Mouse (Mus musculus): ENCODE measurements around the gene Wwox. TPM values are rescaled to one million over a fixed set of nuclear protein-coding genes. Genes with fewer than 3 reads are reported as not detected.

The Wwox gene
- polyA plus RNA-seq, 1 experiment from 2014 or later: 11.3 TPM

GRCm38 (mm10) chr8:115188446-115188845 is 749.0 kb downstream of the Wwox start:
- 0 out of 4 replicates have a peak, but pooled peaks cover 0 to 3% of the 10 kb centered on the region in 2 experiments for H3K4me1 ChIP-seq (ENCODE audit: control insufficient read depth in 2 of 2, insufficient read depth in 2 of 2, low read length in 2 of 2)
- no peak overlapping the region for H3K4me3 ChIP-seq (ENCODE audit: control insufficient read depth in 1 of 2, insufficient read depth in 1 of 2, low read depth in 1 of 2, low read length in 2 of 2)
- H3K9ac ChIP-seq (ENCODE audit: low read length): no peak overlapping the region
- no peak overlapping the region for H3K27ac ChIP-seq (replicated peaks in 1 of 2; ENCODE audit: control insufficient read depth in 1 of 2, insufficient read depth in 1 of 2, low read depth in 2 of 2, low read length in 2 of 2)
- H3K36me3 ChIP-seq (ENCODE audit: control insufficient read depth, insufficient read depth, low read length): no peaks in the 10 kb centered on the region
- no peaks in the 10 kb centered on the region for H3K27me3 ChIP-seq (ENCODE audit: control insufficient read depth, insufficient read depth, low read length)
- H3K4me2 ChIP-seq (ENCODE audit: low read length): no peak overlapping the region
- ATAC-seq (ENCODE audit: insufficient number of reproducible peaks, insufficient read depth, low FRiP score, low read depth): no peak
- WGBS: 76% methylated on average over 4 of the region's 4 CpGs
- no peaks in the 10 kb centered on the region for H3K9me3 ChIP-seq (ENCODE audit: control insufficient read depth, low read length)

GRCm38 (mm10) chr8:115189836-115190235 is 750.4 kb downstream of the Wwox start:
- Histone ChIP-seq H3K4me1 (ENCODE audit: control insufficient read depth in 2 of 2, insufficient read depth in 2 of 2, low read length in 2 of 2) (peaks cover 2 to 3% of the 10 kb centered on the region in 2 experiments; a peak in 1 of 4 replicates), H3K27ac (replicated peaks in 1 of 2; ENCODE audit: control insufficient read depth in 1 of 2, insufficient read depth in 1 of 2, low read depth in 2 of 2, low read length in 2 of 2) (no peak overlapping the region), H3K9me3 (ENCODE audit: control insufficient read depth, low read length) (no peaks in the 10 kb centered on the region), H3K9ac (ENCODE audit: low read length) (no peak overlapping the region), H3K4me3 (ENCODE audit: control insufficient read depth in 1 of 2, insufficient read depth in 1 of 2, low read depth in 1 of 2, low read length in 2 of 2) (no peak overlapping the region), H3K27me3 (ENCODE audit: control insufficient read depth, insufficient read depth, low read length) (no peaks in the 10 kb centered on the region), H3K4me2 (ENCODE audit: low read length) (no peak overlapping the region), H3K36me3 (ENCODE audit: control insufficient read depth, insufficient read depth, low read length) (no peaks in the 10 kb centered on the region)
- 80% methylated on average over 11 of the region's 11 CpGs for WGBS
- ATAC-seq (ENCODE audit: insufficient number of reproducible peaks, insufficient read depth, low FRiP score, low read depth): no peak

GRCm38 (mm10) chr8:115193767-115194166 is 754.3 kb downstream of the Wwox start:
- Histone ChIP-seq H3K4me1 (ENCODE audit: control insufficient read depth in 2 of 2, insufficient read depth in 2 of 2, low read length in 2 of 2) (peaks cover 0 to 2% of the 10 kb centered on the region in 2 experiments; a peak in 1 of 4 replicates), H3K27ac (replicated peaks in 1 of 2; ENCODE audit: control insufficient read depth in 1 of 2, insufficient read depth in 1 of 2, low read depth in 2 of 2, low read length in 2 of 2) (no peak overlapping the region), H3K9ac (ENCODE audit: low read length) (no peak overlapping the region), H3K36me3 (ENCODE audit: control insufficient read depth, insufficient read depth, low read length) (no peaks in the 10 kb centered on the region), H3K9me3 (ENCODE audit: control insufficient read depth, low read length) (peaks cover 2% of the 10 kb centered on the region; the same call in 1 of the 2 replicates), H3K4me3 (ENCODE audit: control insufficient read depth in 1 of 2, insufficient read depth in 1 of 2, low read depth in 1 of 2, low read length in 2 of 2) (no peak overlapping the region), H3K4me2 (ENCODE audit: low read length) (no peak overlapping the region), H3K27me3 (ENCODE audit: control insufficient read depth, insufficient read depth, low read length) (0 out of 2 replicates have a peak, but pooled peaks cover 3% of the 10 kb centered on the region)
- ATAC-seq (ENCODE audit: insufficient number of reproducible peaks, insufficient read depth, low FRiP score, low read depth): no peak
- WGBS: 84% methylated on average over 2 of the region's 2 CpGs

GRCm38 (mm10) chr8:115195334-115195733 is 755.9 kb downstream of the Wwox start:
- H3K36me3 ChIP-seq (ENCODE audit: control insufficient read depth, insufficient read depth, low read length): no peaks in the 10 kb centered on the region

GRCm38 (mm10) chr8:115196859-115197258 is 757.4 kb downstream of the Wwox start:
- no peak overlapping the region for H3K27ac ChIP-seq (replicated peaks in 1 of 2; ENCODE audit: control insufficient read depth in 1 of 2, insufficient read depth in 1 of 2, low read depth in 2 of 2, low read length in 2 of 2)
- 63% methylated on average over 2 of the region's 2 CpGs for WGBS
- ATAC-seq (ENCODE audit: insufficient number of reproducible peaks, insufficient read depth, low FRiP score, low read depth): no peak
- peaks cover 2% of the 10 kb centered on the region; the same call in 1 of the 2 replicates for H3K9me3 ChIP-seq (ENCODE audit: control insufficient read depth, low read length)
- H3K4me2 ChIP-seq (ENCODE audit: low read length): no peak overlapping the region
- H3K36me3 ChIP-seq (ENCODE audit: control insufficient read depth, insufficient read depth, low read length): no peaks in the 10 kb centered on the region
- H3K27me3 ChIP-seq (ENCODE audit: control insufficient read depth, insufficient read depth, low read length): peaks cover 14% of the 10 kb centered on the region
- no peak overlapping the region for H3K9ac ChIP-seq (ENCODE audit: low read length)
- no peak overlapping the region for H3K4me3 ChIP-seq (ENCODE audit: control insufficient read depth in 1 of 2, insufficient read depth in 1 of 2, low read depth in 1 of 2, low read length in 2 of 2)
- H3K4me1 ChIP-seq (ENCODE audit: control insufficient read depth in 2 of 2, insufficient read depth in 2 of 2, low read length in 2 of 2): peaks cover 0 to 2% of the 10 kb centered on the region in 2 experiments; a peak in 1 of 4 replicates

More at GRCm38 (mm10) chr8:115195334-115195733, 755.9 kb downstream of the Wwox start:
- 91% methylated on average over 10 of the region's 10 CpGs for WGBS
- no peak overlapping the region for H3K9ac ChIP-seq (ENCODE audit: low read length)
- H3K27ac ChIP-seq (replicated peaks in 1 of 2; ENCODE audit: control insufficient read depth in 1 of 2, insufficient read depth in 1 of 2, low read depth in 2 of 2, low read length in 2 of 2): no peak overlapping the region
- H3K4me3 ChIP-seq (ENCODE audit: control insufficient read depth in 1 of 2, insufficient read depth in 1 of 2, low read depth in 1 of 2, low read length in 2 of 2): no peak overlapping the region
- peaks cover 0 to 2% of the 10 kb centered on the region in 2 experiments; a peak in 1 of 4 replicates for H3K4me1 ChIP-seq (ENCODE audit: control insufficient read depth in 2 of 2, insufficient read depth in 2 of 2, low read length in 2 of 2)
- H3K27me3 ChIP-seq (ENCODE audit: control insufficient read depth, insufficient read depth, low read length): peaks cover 7% of the 10 kb centered on the region; the same call in 1 of the 2 replicates
- no peak overlapping the region for H3K4me2 ChIP-seq (ENCODE audit: low read length)
- no peak for ATAC-seq (ENCODE audit: insufficient number of reproducible peaks, insufficient read depth, low FRiP score, low read depth)
- peaks cover 2% of the 10 kb centered on the region; the same call in 1 of the 2 replicates for H3K9me3 ChIP-seq (ENCODE audit: control insufficient read depth, low read length)

GRCm38 (mm10) chr8:115199204-115199603 is 759.7 kb downstream of the Wwox start:
- Histone ChIP-seq H3K9ac (ENCODE audit: low read length) (no peak overlapping the region), H3K9me3 (ENCODE audit: control insufficient read depth, low read length) (peaks cover 2% of the 10 kb centered on the region; the same call in 1 of the 2 replicates), H3K4me3 (ENCODE audit: control insufficient read depth in 1 of 2, insufficient read depth in 1 of 2, low read depth in 1 of 2, low read length in 2 of 2) (no peak overlapping the region), H3K27me3 (ENCODE audit: control insufficient read depth, insufficient read depth, low read length) (peaks cover 14% of the 10 kb centered on the region), H3K27ac (replicated peaks in 1 of 2; ENCODE audit: control insufficient read depth in 1 of 2, insufficient read depth in 1 of 2, low read depth in 2 of 2, low read length in 2 of 2) (no peak overlapping the region), H3K36me3 (ENCODE audit: control insufficient read depth, insufficient read depth, low read length) (no peaks in the 10 kb centered on the region), H3K4me1 (ENCODE audit: control insufficient read depth in 2 of 2, insufficient read depth in 2 of 2, low read length in 2 of 2) (peaks cover 0 to 1% of the 10 kb centered on the region in 2 experiments; a peak in 1 of 4 replicates), H3K4me2 (ENCODE audit: low read length) (no peak overlapping the region)
- 32% methylated on average over 4 of the region's 4 CpGs for WGBS
- no peak for ATAC-seq (ENCODE audit: insufficient number of reproducible peaks, insufficient read depth, low FRiP score, low read depth)

- Histone ChIP-seq H3K27me3 (ENCODE audit: control insufficient read depth, insufficient read depth, low read length) (peaks cover 14% of the 10 kb centered on the region), H3K27ac (replicated peaks in 1 of 2; ENCODE audit: control insufficient read depth in 1 of 2, insufficient read depth in 1 of 2, low read depth in 2 of 2, low read length in 2 of 2) (no peak overlapping the region), H3K4me2 (ENCODE audit: low read length) (no peak overlapping the region), H3K9me3 (ENCODE audit: control insufficient read depth, low read length) (peaks cover 2% of the 10 kb centered on the region; the same call in 1 of the 2 replicates), H3K9ac (ENCODE audit: low read length) (no peak overlapping the region), H3K4me3 (ENCODE audit: control insufficient read depth in 1 of 2, insufficient read depth in 1 of 2, low read depth in 1 of 2, low read length in 2 of 2) (no peak overlapping the region), H3K36me3 (ENCODE audit: control insufficient read depth, insufficient read depth, low read length) (no peaks in the 10 kb centered on the region), H3K4me1 (ENCODE audit: control insufficient read depth in 2 of 2, insufficient read depth in 2 of 2, low read length in 2 of 2) (no peaks in the 10 kb centered on the region)
- WGBS: 25% methylated on average over 14 of the region's 14 CpGs
- no peak for ATAC-seq (ENCODE audit: insufficient number of reproducible peaks, insufficient read depth, low FRiP score, low read depth)
These were observed 760.2 kb downstream of the Wwox start for GRCm38 (mm10) chr8:115199616-115200150.
